Mouse (Mus musculus): ENCODE results near the gene Sppl2b.

- TF ChIP-seq CTCF (conservative IDR thresholded peaks at IDR 0.05; ENCODE audit: insufficient read depth, insufficient read length, low read depth, low read length), result no peak
- TF ChIP-seq POLR2A (IDR thresholded peaks at IDR 0.05; ENCODE audit: low read depth, low read length), result no peak
Measured at GRCm38 (mm10) chr10:80808099-80808984, 46.7 kb upstream of the Sppl2b start.
